ENCODE assay signal across 23 mouse cellular contexts in the genomic region with DNA sequence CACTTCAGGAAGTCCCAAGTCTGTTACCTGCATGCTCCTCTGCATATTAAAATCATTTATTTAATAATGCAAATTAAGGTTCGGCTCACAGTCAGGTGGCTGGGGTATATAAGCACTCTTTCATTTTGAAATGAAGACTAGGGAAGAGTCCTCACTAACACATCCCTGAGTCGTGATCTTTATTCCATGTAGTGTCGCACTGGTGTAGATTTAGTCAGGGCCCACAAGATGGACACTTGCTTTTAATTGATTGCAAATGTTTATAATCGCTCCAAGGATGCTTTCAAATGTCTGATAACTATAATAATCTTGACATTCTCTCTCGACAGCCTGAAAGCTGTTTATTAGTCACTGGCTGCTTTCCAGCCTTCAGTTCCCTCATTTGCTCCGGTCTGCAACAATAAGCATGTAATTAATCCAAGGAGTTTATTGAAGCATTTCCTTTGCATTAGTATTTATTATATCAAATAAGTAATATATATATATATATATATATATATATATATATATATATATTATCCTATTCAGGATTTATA.
DNase-seq lines count a peak whose midpoint lies in the region; ATAC-seq and TF ChIP-seq lines count a peak whose summit lies in the region.
"Had no signal": no experiment of that assay in that cellular context is flagged by ENCODE, and none has a peak within 500 bp of the region (broad histone marks: within the 10 kb centered on the region; RNA-seq: fewer than 3 reads in every experiment).

No protein-coding gene starts in this region.

- WGBS in forebrain, embryonic 14.5 days: 44% methylated on average over 6 of the region's 6 CpGs
- WGBS in forebrain, embryonic 10.5 days: 87% methylated on average over 6 of the region's 6 CpGs
- WGBS in midbrain, embryonic 14.5 days: 69% methylated on average over 6 of the region's 6 CpGs
- 64% methylated on average over 6 of the region's 6 CpGs for WGBS in midbrain, postnatal 0 days
- WGBS in forebrain, embryonic 16.5 days: 24% methylated on average over 6 of the region's 6 CpGs

- H3K4me2 ChIP-seq in forebrain, embryonic 14.5 days (ENCODE audit: low read length): no peak overlapping the region
- H3K4me2 ChIP-seq in midbrain, embryonic 14.5 days (ENCODE audit: low read length): no peak overlapping the region
- no peak overlapping the region for H3K4me2 ChIP-seq in midbrain, postnatal 0 days (ENCODE audit: low read depth, low read length, poor library complexity, severe bottlenecking)
- H3K4me2 ChIP-seq in forebrain, embryonic 16.5 days (ENCODE audit: low read length): no peak overlapping the region
- H3K4me2 ChIP-seq: heart, embryonic 12.5 days; heart, embryonic 15.5 days; hindbrain, embryonic 14.5 days had no signal

- H3K27me3 ChIP-seq in forebrain, embryonic 14.5 days (replicated peaks; ENCODE audit: control insufficient read depth, insufficient read depth, low read length): no peaks in the 10 kb centered on the region
- peaks cover 18% of the 10 kb centered on the region for H3K27me3 ChIP-seq in forebrain, embryonic 10.5 days (ENCODE audit: poor library complexity, severe bottlenecking)
- no peaks in the 10 kb centered on the region for H3K27me3 ChIP-seq in midbrain, embryonic 14.5 days (ENCODE audit: control insufficient read depth, insufficient read depth, low read length)
- no peaks in the 10 kb centered on the region for H3K27me3 ChIP-seq in midbrain, postnatal 0 days (ENCODE audit: insufficient read depth, low read length)
- no peaks in the 10 kb centered on the region for H3K27me3 ChIP-seq in forebrain, embryonic 16.5 days (replicated peaks; ENCODE audit: control insufficient read depth, insufficient read depth, low read length)
- H3K27me3 ChIP-seq: heart, embryonic 12.5 days; heart, embryonic 15.5 days had no signal

- peak; percentile 64 for DNase-seq in forebrain, embryonic 14.5 days (ENCODE audit: low spot score)
- DNase-seq in forebrain, embryonic 10.5 days (ENCODE audit: extremely low spot score, low spot score): no peak
- DNase-seq in midbrain, embryonic 14.5 days: peak; percentile 18
- DNase-seq in midbrain, postnatal 0 days (ENCODE audit: low spot score): no peak
- DNase-seq in embryo, embryonic 9.5 days (ENCODE audit: extremely low spot score): no peak
- DNase-seq: adrenal gland, adult 2 months; adrenal gland, postnatal 14 days; cerebellum, adult 18-20 months; cerebellum, adult 9-10 months; cerebellum, postnatal 36 days; embryo, embryonic 11 days; gastrocnemius, postnatal 25 days; heart, adult 18-20 months; heart, postnatal 10 days; heart, postnatal 36 days; kidney, adult 2 months had no signal

- H3K9me3 ChIP-seq in forebrain, embryonic 14.5 days (replicated peaks; ENCODE audit: control insufficient read depth, low read length): no peaks in the 10 kb centered on the region
- no peaks in the 10 kb centered on the region for H3K9me3 ChIP-seq in forebrain, embryonic 10.5 days
- no peaks in the 10 kb centered on the region for H3K9me3 ChIP-seq in midbrain, embryonic 14.5 days (ENCODE audit: control insufficient read depth, low read length)
- no peaks in the 10 kb centered on the region for H3K9me3 ChIP-seq in midbrain, postnatal 0 days (ENCODE audit: low read length)
- H3K9me3 ChIP-seq in forebrain, embryonic 16.5 days (ENCODE audit: control insufficient read depth, low read length): no peaks in the 10 kb centered on the region
- H3K9me3 ChIP-seq: heart, embryonic 12.5 days; heart, embryonic 15.5 days; hindbrain, embryonic 10.5 days had no signal

- peak; percentile 52; the same call in 1 of the 2 replicates for ATAC-seq in forebrain, embryonic 14.5 days
- no peak for ATAC-seq in midbrain, embryonic 14.5 days (ENCODE audit: low FRiP score, low TSS enrichment)
- ATAC-seq in midbrain, postnatal 0 days (ENCODE audit: low FRiP score): no peak
- ATAC-seq in forebrain, embryonic 16.5 days: peak; percentile 77
- ATAC-seq: CD4-positive, CD25-positive, alpha-beta regulatory T cell, adult 4 months; intestine, postnatal 0 days had no signal

- no peak overlapping the region for H3K9ac ChIP-seq in forebrain, embryonic 14.5 days (ENCODE audit: low read length)
- H3K9ac ChIP-seq in midbrain, embryonic 14.5 days (replicated peaks; ENCODE audit: low read length): no peak overlapping the region
- H3K9ac ChIP-seq in midbrain, postnatal 0 days (replicated peaks; ENCODE audit: low read length, poor library complexity, severe bottlenecking): no peak overlapping the region
- no peak overlapping the region for H3K9ac ChIP-seq in forebrain, embryonic 16.5 days (replicated peaks; ENCODE audit: low read depth, low read length)
- H3K9ac ChIP-seq: heart, embryonic 12.5 days; heart, embryonic 15.5 days; hindbrain, embryonic 14.5 days had no signal

- TF ChIP-seq CTCF in midbrain, postnatal 0 days (IDR thresholded peaks at IDR 0.05): no peak

- H3K27ac ChIP-seq in forebrain, embryonic 14.5 days (ENCODE audit: low read depth, low read length): no peak overlapping the region
- no peak overlapping the region for H3K27ac ChIP-seq in forebrain, embryonic 10.5 days
- no peak overlapping the region for H3K27ac ChIP-seq in midbrain, embryonic 14.5 days (replicated peaks; ENCODE audit: low read depth, low read length)
- no peak overlapping the region for H3K27ac ChIP-seq in midbrain, postnatal 0 days (ENCODE audit: low read depth, low read length)
- H3K27ac ChIP-seq in forebrain, embryonic 16.5 days (ENCODE audit: low read length): no peak overlapping the region
- H3K27ac ChIP-seq: heart, embryonic 15.5 days; hindbrain, embryonic 10.5 days; hindbrain, embryonic 14.5 days had no signal

- H3K4me1 ChIP-seq in forebrain, embryonic 14.5 days (ENCODE audit: control insufficient read depth, insufficient read depth, low read length): no peaks in the 10 kb centered on the region
- H3K4me1 ChIP-seq in forebrain, embryonic 10.5 days: no peaks in the 10 kb centered on the region
- H3K4me1 ChIP-seq in midbrain, embryonic 14.5 days (ENCODE audit: control insufficient read depth, insufficient read depth, low read length): no peaks in the 10 kb centered on the region
- no peaks in the 10 kb centered on the region for H3K4me1 ChIP-seq in midbrain, postnatal 0 days (ENCODE audit: insufficient read depth, low read length)
- H3K4me1 ChIP-seq in forebrain, embryonic 16.5 days (replicated peaks; ENCODE audit: control insufficient read depth, insufficient read depth, low read length): no peaks in the 10 kb centered on the region
- H3K4me1 ChIP-seq: heart, embryonic 12.5 days; heart, embryonic 15.5 days; hindbrain, embryonic 10.5 days had no signal

- H3K4me3 ChIP-seq in forebrain, embryonic 14.5 days (ENCODE audit: low read depth, low read length): no peak overlapping the region
- no peak overlapping the region for H3K4me3 ChIP-seq in forebrain, embryonic 10.5 days
- H3K4me3 ChIP-seq in midbrain, embryonic 14.5 days (replicated peaks; ENCODE audit: low read depth, low read length): no peak overlapping the region
- H3K4me3 ChIP-seq in midbrain, postnatal 0 days (ENCODE audit: low read depth, low read length): no peak overlapping the region
- no peak overlapping the region for H3K4me3 ChIP-seq in forebrain, embryonic 16.5 days (replicated peaks; ENCODE audit: low read length)
- H3K4me3 ChIP-seq: heart, embryonic 12.5 days; heart, embryonic 15.5 days; hindbrain, embryonic 10.5 days had no signal

- no peaks in the 10 kb centered on the region for H3K36me3 ChIP-seq in forebrain, embryonic 14.5 days (ENCODE audit: control insufficient read depth, insufficient read depth, low read length)
- H3K36me3 ChIP-seq in forebrain, embryonic 10.5 days (replicated peaks): no peaks in the 10 kb centered on the region
- no peaks in the 10 kb centered on the region for H3K36me3 ChIP-seq in midbrain, embryonic 14.5 days (ENCODE audit: control insufficient read depth, insufficient read depth, low read length)
- H3K36me3 ChIP-seq in midbrain, postnatal 0 days (ENCODE audit: insufficient read depth, low read length): no peaks in the 10 kb centered on the region
- no peaks in the 10 kb centered on the region for H3K36me3 ChIP-seq in forebrain, embryonic 16.5 days (ENCODE audit: control insufficient read depth, insufficient read depth)
- H3K36me3 ChIP-seq: heart, embryonic 12.5 days; heart, embryonic 15.5 days; hindbrain, embryonic 10.5 days had no signal

Comparison
In these comparisons a context has a peak if more than half of its experiments do, and no peak if none do; other contexts are left out.
1. DNase-seq: peak in forebrain, embryonic 14.5 days (single experiment) and midbrain, embryonic 14.5 days (single experiment); none in forebrain, embryonic 10.5 days (single experiment), midbrain, postnatal 0 days (single experiment) and embryo, embryonic 9.5 days (single experiment).
2. ATAC-seq: peak in forebrain, embryonic 14.5 days (single experiment) and forebrain, embryonic 16.5 days (single experiment); none in midbrain, embryonic 14.5 days (single experiment) and midbrain, postnatal 0 days (single experiment).